Mouse (Mus musculus) hindbrain, postnatal 0 days (tissue): ENCODE results near the gene Fam204a. TPM values are rescaled to one million over a fixed set of nuclear protein-coding genes. Genes with fewer than 3 reads are reported as not detected.

Experiments used
- ATAC-seq: fragments of 200-750 bp; cut with Nextera tagmentation; 2 replicates; pipeline ENCODE4 v1.8.0; 2017; ENCODE audit warnings: mild to moderate bottlenecking, moderate TSS enrichment, moderate library complexity
- DNase-seq: peaks from one replicate; pipeline ENCODE4 v3.0.0-alpha.2; 2015; ENCODE audit warnings: low spot score
- H3K27ac ChIP-seq: fragments of 300-500 bp; sonication (generic); 2 replicates; pipeline ENCODE4 v1.5.1; 2014; ENCODE audit warnings: mild to moderate bottlenecking
- H3K27me3 ChIP-seq: fragments of 300-500 bp; sonication (generic); 2 replicates; pipeline ENCODE4 v1.6.1; 2014; ENCODE audit warnings: low read length, mixed read lengths; ENCODE audit not compliant: insufficient read depth
- H3K36me3 ChIP-seq: fragments of 300-500 bp; sonication (generic); 2 replicates; pipeline ENCODE4 v1.6.1; 2014; ENCODE audit warnings: low read length, mixed read lengths; ENCODE audit not compliant: insufficient read depth
- H3K4me1 ChIP-seq: fragments of 300-500 bp; sonication (generic); 2 replicates; pipeline ENCODE4 v1.6.1; 2014; ENCODE audit warnings: antibody characterized with exemption, low read length, mixed read lengths; ENCODE audit not compliant: insufficient read depth
- H3K4me2 ChIP-seq: fragments of 300-500 bp; sonication (generic); 2 replicates; pipeline ENCODE4 v1.6.1; 2014; ENCODE audit warnings: low read depth, mild to moderate bottlenecking, low read length, moderate library complexity, mixed read lengths
- H3K4me3 ChIP-seq: fragments of 300-500 bp; sonication (generic); 2 replicates; pipeline ENCODE4 v1.5.1; 2014; ENCODE audit warnings: low read length
- H3K9ac ChIP-seq: fragments of 300-500 bp; sonication (generic); replicated peaks from 2 replicates; pipeline ENCODE4 v1.6.1; 2014; ENCODE audit warnings: mild to moderate bottlenecking, low read length, moderate library complexity, mixed read lengths
- H3K9me3 ChIP-seq: fragments of 300-500 bp; sonication (generic); 2 replicates; pipeline ENCODE4 v1.6.1; 2016; ENCODE audit warnings: low read length, mixed read lengths
- CTCF ChIP-seq: IDR thresholded peaks from 2 replicates; pipeline ENCODE4 v1.5.1; 2016; ENCODE audit warnings: antibody characterized with exemption, control low read depth, low read depth
- WGBS: fragments of 180-500 bp; shearing (Covaris S2); extraction: QIAGEN DNeasy Blood & Tissue Kit; methylation state at CpG from one replicate; pipeline ENCODE4 v1.1.7; 2014; 5-methylcytosine and 5-hydroxymethylcytosine counted together
- polyA plus RNA-seq: library from polyadenylated mRNA; unstranded; fragments of >200 nt; fragmentation: Nextera tagmentation; extraction: Ambion mirVana; gene quantifications from 2 replicates; pipeline ENCODE4 v1.2.1, GENCODE M21; 2015
- total RNA-seq: library from RNA; depleted of rRNA; stranded (reverse); fragments of >200 nt; gene quantifications from 2 replicates; pipeline ENCODE4 v1.2.3, GENCODE M21; 2014; rRNA removed

The Fam204a gene
- total and polyA plus RNA-seq, 2 experiments from 2014 or later = 22.4 to 70.8 TPM

DNA sequence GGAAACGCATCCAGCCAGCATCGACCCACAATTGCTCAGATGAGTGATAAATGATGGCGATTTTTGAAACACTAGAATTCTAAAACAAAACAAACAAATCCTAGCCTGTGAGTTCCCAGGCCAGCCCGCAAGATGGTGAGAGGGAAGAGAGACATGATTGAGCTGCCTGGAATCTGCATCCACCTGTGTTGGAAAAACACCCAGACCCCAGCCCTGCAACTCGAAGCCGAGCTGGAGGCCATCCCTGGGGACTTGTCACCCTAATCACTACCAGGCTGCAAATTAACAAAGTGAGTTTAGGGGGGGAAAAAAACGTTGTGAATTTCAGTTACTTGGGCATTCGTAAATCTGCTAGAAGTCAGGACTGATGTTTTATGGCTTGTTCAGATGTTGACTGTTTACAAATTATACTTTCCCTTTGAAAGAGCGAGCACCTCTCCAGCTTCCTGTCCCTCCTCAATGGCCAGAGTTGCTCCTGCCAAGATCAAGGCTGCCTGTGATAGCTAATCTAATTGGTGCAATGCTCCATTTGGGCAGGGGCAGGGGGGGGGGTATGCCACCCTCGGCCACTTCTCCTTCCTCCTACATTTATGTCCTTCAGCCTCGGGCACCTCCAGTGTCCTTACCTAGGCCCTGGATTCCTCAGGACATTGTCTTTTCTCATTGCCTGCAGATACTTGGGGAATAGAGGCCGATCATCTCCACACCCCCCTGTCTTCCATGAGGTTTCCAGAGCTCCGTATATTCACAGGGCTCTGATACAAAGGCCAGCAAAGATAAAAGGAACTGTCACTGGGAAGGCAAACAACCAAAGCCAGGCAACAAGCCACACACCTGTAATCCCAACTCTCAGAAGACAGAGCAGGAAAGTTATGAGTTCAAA, 77.2 kb downstream of the Fam204a start:
- ATAC-seq = no peak

More for the DNA sequence above, 77.2 kb downstream of the Fam204a start:
- H3K4me1 ChIP-seq = no peaks in the 10 kb centered on the region
- H3K27me3 ChIP-seq = no peaks in the 10 kb centered on the region; the same call in 1 of the 2 replicates
- no peaks in the 10 kb centered on the region for H3K9me3 ChIP-seq
- no peak overlapping the region for H3K9ac ChIP-seq
- no peaks in the 10 kb centered on the region for H3K36me3 ChIP-seq
- H3K4me3 ChIP-seq = no peak overlapping the region
- no peak for DNase-seq
- whole genome bisulfite sequencing = 44% methylated on average over 13 of the region's 13 CpGs
- no peak overlapping the region for H3K4me2 ChIP-seq
- no peak for TF ChIP-seq CTCF
- no peak overlapping the region for H3K27ac ChIP-seq

Other genes starting within 250 kb of the Fam204a start
- 7.3 and 9.7 TPM in 2 replicates for gene Prlhr, start 241.6 kb upstream of the Fam204a start, total RNA-seq
- gene Prlhr, start 241.6 kb upstream of the Fam204a start, polyA plus RNA-seq = 0.18 and 0.44 TPM in 2 replicates